Mouse (Mus musculus) kidney, postnatal 0 days (tissue): ENCODE results near the gene Rilp. TPM values are rescaled to one million over a fixed set of nuclear protein-coding genes. Genes with fewer than 3 reads are reported as not detected.

Source experiments
- ATAC-seq: fragments of 200-750 bp; cut with Nextera tagmentation; replicated peaks from 2 replicates; pipeline ENCODE4 v1.8.0; 2017; ENCODE audit warnings: low read depth, moderate number of reproducible peaks, moderate TSS enrichment, moderate library complexity; ENCODE audit not compliant: low FRiP score
- DNase-seq: peaks from one replicate; pipeline ENCODE4 v3.0.0-alpha.2; 2016; ENCODE audit warnings: low spot score
- H3K27ac ChIP-seq: fragments of 300-500 bp; sonication (generic); 2 replicates; pipeline ENCODE4 v1.5.1; 2014; ENCODE audit warnings: mild to moderate bottlenecking
- H3K27me3 ChIP-seq: fragments of 300-500 bp; sonication (generic); 2 replicates; pipeline ENCODE4 v1.6.1; 2014; ENCODE audit warnings: low read length, mixed read lengths; ENCODE audit not compliant: insufficient read depth
- H3K36me3 ChIP-seq: fragments of 300-500 bp; sonication (generic); 2 replicates; pipeline ENCODE4 v1.6.1; 2014; ENCODE audit warnings: low read length, mixed read lengths; ENCODE audit not compliant: insufficient read depth
- H3K4me1 ChIP-seq: fragments of 300-500 bp; sonication (generic); replicated peaks from 2 replicates; pipeline ENCODE4 v1.6.1; 2014; ENCODE audit warnings: antibody characterized with exemption, low read length, mixed read lengths; ENCODE audit not compliant: insufficient read depth
- H3K4me2 ChIP-seq: fragments of 300-500 bp; sonication (generic); 2 replicates; pipeline ENCODE4 v1.6.1; 2014; ENCODE audit warnings: mild to moderate bottlenecking, low read length, moderate library complexity, mixed read lengths
- H3K4me3 ChIP-seq: fragments of 300-500 bp; sonication (generic); replicated peaks from 2 replicates; pipeline ENCODE4 v1.5.1; 2014; ENCODE audit warnings: low read depth, low read length
- H3K9ac ChIP-seq: fragments of 300-500 bp; sonication (generic); 2 replicates; pipeline ENCODE4 v1.6.1; 2014; ENCODE audit warnings: low read depth, low read length
- H3K9me3 ChIP-seq: fragments of 300-500 bp; sonication (generic); replicated peaks from 2 replicates; pipeline ENCODE4 v1.6.1; 2016; ENCODE audit warnings: low read length, inconsistent platforms, mixed read lengths
- CTCF ChIP-seq: IDR thresholded peaks from 2 replicates; pipeline ENCODE4 v1.5.1; 2016; ENCODE audit warnings: antibody characterized with exemption, low read depth, mild to moderate bottlenecking, moderate library complexity
- WGBS: fragments of 180-500 bp; shearing (Covaris S2); extraction: QIAGEN DNeasy Blood & Tissue Kit; methylation state at CpG from one replicate; pipeline ENCODE4 v1.1.7; 2014; 5-methylcytosine and 5-hydroxymethylcytosine counted together
- polyA plus RNA-seq: library from polyadenylated mRNA; unstranded; fragments of >200 nt; fragmentation: Nextera tagmentation; extraction: Ambion mirVana; gene quantifications from 2 replicates; pipeline ENCODE4 v1.2.1, GENCODE M21; 2015

Gene Rilp
- polyA plus RNA-seq, 1 experiment from 2014 or later = 4.5 TPM

DNA sequence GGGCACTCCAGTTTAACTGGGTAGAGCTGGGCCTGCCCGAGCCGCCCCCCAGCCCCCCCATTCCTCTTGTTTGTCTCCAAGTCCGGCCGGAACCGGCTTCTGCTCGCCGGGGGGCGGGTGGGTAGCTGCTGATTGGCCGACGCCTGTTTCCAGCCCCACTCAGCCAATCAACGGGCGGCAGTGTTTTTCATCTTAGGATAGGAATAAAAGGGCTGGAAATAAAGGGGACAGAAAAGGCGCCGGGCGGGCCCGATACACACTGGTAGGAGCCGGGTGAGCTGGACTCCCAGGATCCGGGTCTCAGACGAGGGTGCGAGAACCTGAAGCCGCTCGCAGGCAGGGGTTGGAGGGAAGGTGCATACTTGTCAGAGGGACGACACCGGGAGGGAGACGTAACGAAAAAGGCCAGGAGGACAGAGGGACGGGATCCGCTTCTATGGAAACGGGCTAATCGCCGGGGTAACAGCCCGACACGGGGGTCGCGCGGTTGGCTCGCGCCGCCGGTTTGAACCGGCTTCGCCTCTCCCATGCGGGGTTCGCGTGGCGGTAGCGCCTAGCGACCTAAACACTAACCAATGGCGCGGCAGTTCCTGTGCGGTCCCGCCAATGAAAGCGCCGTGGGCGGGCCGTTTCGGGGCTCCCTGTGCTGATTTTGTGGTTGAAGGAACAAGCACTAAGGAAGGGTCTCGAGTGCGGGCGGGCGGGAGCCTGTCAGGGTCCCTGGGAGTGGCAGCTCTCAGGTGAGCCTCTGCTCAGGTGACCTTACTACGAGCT, 21.8 kb downstream of the Rilp start, which contains the start of gene Slc43a2:
TSS of gene Slc43a2 (plus strand) at position 226 of the 774 bp plus-strand sequence.
- no peak for TF ChIP-seq CTCF
- peak; percentile 98 for DNase-seq
- Histone ChIP-seq H3K36me3 (no peaks in the 10 kb centered on the region), H3K27ac (peak within 1 kb of the TSS; percentile 68), H3K27me3 (no peaks in the 10 kb centered on the region), H3K4me2 (peak within 1 kb of the TSS; percentile 96), H3K9ac (peak within 1 kb of the TSS; percentile 70), H3K9me3 (no peaks in the 10 kb centered on the region), H3K4me1 (peaks cover 14% of the 10 kb centered on the region; the same call in 1 of the 2 replicates), H3K4me3 (peak within 1 kb of the TSS; percentile 59)
- peak; percentile 90 for ATAC-seq
- under 1% methylated on average over 62 of the region's 62 CpGs for WGBS

DNA sequence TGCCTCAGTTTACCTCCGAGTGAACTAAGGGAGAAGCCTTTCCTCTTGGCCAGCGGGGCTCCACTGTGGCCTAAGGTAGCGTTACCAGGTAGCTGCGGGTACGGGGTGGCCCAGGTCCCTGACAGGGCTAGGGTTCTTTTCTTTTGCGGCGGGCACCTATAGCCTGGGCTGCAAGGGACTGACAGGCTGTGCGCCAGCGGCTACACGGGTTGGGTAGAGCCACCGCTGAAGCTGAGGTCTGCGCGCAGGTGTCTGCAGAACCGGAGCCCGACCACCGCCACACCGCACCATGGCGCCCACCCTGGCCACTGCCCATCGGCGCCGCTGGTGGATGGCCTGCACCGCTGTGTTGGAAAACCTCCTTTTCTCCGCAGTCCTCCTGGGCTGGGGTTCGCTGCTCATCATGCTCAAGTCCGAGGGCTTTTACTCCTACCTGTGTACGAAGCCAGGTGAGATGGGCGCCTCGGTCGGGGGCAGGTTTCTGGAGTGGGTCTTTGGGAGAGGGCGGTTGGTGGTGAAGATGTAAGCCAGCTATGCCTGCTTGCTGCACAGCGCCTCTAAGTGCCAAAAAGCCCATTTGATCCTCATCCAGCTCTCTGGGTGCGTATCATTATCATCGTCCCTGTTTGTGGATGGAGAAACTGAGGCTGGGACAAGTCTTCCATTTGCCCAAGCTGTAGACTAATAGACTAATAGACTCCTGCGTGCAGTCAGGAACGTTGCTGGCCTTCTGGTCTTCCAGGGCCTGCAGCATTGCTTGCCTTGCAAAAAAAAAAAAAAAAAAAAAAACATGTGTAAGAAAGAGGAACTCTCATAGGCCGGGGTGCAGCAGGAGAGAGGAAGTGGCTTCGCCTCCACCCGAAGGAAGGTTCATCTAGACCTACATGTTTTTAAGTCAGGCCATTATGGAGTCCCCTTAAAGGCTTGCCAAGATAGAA, 22.7 kb downstream of the Rilp start:
- 18% methylated on average over 37 of the region's 38 CpGs for WGBS
- ATAC-seq (no peak), DNase-seq (no peak)
- Histone ChIP-seq H3K9ac (peak overlapping the region; percentile 70), H3K4me1 (peaks cover 17% of the 10 kb centered on the region; the same call in 1 of the 2 replicates), H3K4me3 (peak overlapping the region; percentile 59), H3K27ac (peak overlapping the region; percentile 68), H3K27me3 (no peaks in the 10 kb centered on the region), H3K36me3 (no peaks in the 10 kb centered on the region), H3K9me3 (no peaks in the 10 kb centered on the region), H3K4me2 (peak overlapping the region; percentile 96)
- no peak for TF ChIP-seq CTCF

DNA sequence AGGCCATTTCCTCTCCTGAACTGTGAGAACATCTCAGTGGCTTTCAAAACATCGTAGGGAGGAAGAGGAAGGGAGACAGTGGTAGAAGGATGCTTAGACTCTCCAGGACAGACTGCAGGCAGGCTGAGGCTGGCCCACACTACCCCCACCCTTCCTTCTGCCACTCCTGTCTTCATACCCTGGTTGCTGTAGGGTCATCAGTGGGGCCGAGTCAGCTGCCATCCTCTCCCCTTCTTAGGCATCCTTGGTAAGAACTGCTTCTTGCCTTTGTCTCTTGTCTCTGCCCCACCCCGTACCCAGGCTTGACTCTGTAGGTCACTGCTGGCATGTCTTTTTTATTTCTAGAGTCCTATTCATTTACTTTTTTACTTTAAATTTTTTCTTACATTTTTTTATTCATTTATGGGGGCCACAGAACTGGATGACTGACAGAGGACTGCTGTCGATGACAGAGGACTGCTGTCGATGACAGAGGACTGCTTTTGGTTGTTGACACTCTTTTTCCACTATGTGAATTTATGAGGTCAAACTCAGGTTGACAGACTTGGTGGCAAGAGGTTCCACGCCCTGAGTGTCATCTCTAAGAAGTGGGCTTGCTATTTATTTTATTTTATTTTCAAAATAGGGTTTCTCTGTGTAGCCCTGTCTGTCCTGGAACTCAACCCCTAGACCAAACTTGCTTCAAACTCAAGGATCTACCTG, 23.6 kb downstream of the Rilp start:
- Histone ChIP-seq H3K4me3 (peak overlapping the region; percentile 59; the same call in 1 of the 2 replicates), H3K4me1 (peaks cover 26% of the 10 kb centered on the region; the same call in 1 of the 2 replicates), H3K27me3 (no peaks in the 10 kb centered on the region), H3K9ac (no peak overlapping the region), H3K9me3 (no peaks in the 10 kb centered on the region), H3K4me2 (peak overlapping the region; percentile 96), H3K27ac (0 out of 2 replicates have a peak overlapping the region, but pooled peaks have one; percentile 42), H3K36me3 (no peaks in the 10 kb centered on the region)
- ATAC-seq (no peak), DNase-seq (no peak)
- WGBS = 63% methylated on average over 6 of the region's 6 CpGs
- no peak for TF ChIP-seq CTCF

DNA sequence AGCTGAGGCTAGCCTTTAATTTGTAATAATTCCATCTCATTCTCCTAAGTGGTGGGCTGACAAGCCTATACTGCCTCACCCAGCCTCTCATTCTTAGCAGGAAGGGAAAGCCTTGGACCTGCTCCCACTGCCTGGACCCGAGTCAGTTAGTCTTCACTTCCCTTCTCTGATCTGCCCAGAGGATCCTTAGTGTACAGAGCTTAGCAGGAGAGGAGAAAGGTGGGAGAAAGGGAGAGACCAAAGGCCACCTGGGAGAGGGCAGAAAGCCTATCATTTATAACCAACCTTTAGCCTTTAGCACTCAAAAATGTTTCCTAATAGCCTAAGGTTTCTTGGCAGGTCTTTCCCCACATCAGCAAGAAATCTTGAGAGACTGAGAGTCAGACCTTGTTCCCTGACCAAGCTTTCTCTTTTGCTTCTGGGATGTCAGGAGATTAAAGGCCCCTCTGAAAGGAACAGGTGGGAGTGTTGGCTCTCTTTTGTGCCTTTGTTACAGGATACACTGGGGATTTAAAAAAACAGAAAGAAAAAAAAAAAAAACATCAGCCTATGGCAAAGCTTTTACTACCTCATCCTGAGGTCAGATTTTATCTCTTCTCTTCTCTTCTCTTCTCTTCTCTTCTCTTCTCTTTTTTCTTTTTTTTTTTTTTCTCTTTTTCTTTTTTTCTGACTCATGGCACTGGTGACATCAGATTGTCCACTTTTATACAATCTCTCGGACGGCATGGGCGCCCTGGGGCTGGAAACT, 24.6 kb downstream of the Rilp start:
- H3K4me3 ChIP-seq = no peak overlapping the region; the same call in 1 of the 2 replicates
- WGBS = 33% methylated on average over 4 of the region's 4 CpGs
- ATAC-seq (no peak), DNase-seq (peak; percentile 58)
- no peaks in the 10 kb centered on the region for H3K27me3 ChIP-seq
- peak overlapping the region; percentile 5; the same call in 1 of the 2 replicates for H3K4me2 ChIP-seq
- H3K9ac ChIP-seq = no peak overlapping the region
- H3K4me1 ChIP-seq = peaks cover 27% of the 10 kb centered on the region; the same call in 1 of the 2 replicates
- H3K9me3 ChIP-seq = no peaks in the 10 kb centered on the region
- no peak for TF ChIP-seq CTCF
- peak overlapping the region; percentile 69 for H3K27ac ChIP-seq
- H3K36me3 ChIP-seq = no peaks in the 10 kb centered on the region

DNA sequence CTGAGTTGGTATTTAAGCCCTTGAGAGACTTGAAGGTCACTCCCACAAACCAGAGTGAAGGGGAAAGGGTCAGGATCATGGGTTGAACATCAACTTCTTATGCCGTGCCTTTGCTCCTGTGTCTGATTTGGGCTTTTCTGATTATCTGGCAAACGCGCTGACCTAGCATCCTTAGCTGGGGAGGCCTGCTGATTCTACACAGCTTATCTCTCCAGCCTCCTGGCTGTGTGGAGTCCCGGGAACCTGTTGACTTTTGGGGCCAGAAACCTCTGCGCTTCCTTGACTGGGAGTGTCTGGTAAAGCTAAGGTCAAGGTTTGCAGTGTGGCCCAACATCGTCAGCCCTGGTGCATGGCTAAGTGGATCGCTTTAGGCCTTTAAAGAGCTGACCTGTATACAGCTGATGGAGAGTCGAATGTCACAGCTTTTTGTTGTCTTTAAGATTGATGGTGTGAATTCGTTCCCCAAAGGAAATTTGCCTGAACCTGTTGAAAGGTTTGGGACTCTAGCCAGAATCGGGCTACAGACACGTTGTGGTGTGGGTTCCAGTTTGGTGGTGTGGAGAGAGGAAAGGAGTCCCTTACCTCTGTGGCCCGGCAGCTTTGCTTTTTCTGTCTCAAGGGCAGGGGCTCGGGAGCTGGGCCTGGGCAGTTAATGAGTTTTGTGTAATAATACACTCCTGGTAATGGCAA, 25.4 kb downstream of the Rilp start:
- 27% methylated on average over 13 of the region's 13 CpGs for WGBS
- Histone ChIP-seq H3K4me2 (peak overlapping the region; percentile 5; the same call in 1 of the 2 replicates), H3K27ac (peak overlapping the region; percentile 69), H3K4me1 (peaks cover 27% of the 10 kb centered on the region; the same call in 1 of the 2 replicates), H3K36me3 (no peaks in the 10 kb centered on the region), H3K27me3 (no peaks in the 10 kb centered on the region), H3K4me3 (no peak overlapping the region), H3K9me3 (no peaks in the 10 kb centered on the region), H3K9ac (no peak overlapping the region)
- ATAC-seq (no peak), DNase-seq (no peak)
- TF ChIP-seq CTCF = no peak
